Mouse (Mus musculus): ENCODE data around the gene Utp4. TPM values are rescaled to one million over a fixed set of nuclear protein-coding genes. Genes with fewer than 3 reads are reported as not detected.
"Not testable (repeated sequence)": the region's sequence is repeated elsewhere in the genome, so short reads cannot be mapped to it uniquely, and the experiment has no call there.

Utp4 gene
- total RNA-seq (2014; fragmentation: Nextera tagmentation): 55.7 and 56.0 TPM in 2 replicates
- total RNA-seq (2017): 50.3 and 57.8 TPM in 2 replicates

DNA sequence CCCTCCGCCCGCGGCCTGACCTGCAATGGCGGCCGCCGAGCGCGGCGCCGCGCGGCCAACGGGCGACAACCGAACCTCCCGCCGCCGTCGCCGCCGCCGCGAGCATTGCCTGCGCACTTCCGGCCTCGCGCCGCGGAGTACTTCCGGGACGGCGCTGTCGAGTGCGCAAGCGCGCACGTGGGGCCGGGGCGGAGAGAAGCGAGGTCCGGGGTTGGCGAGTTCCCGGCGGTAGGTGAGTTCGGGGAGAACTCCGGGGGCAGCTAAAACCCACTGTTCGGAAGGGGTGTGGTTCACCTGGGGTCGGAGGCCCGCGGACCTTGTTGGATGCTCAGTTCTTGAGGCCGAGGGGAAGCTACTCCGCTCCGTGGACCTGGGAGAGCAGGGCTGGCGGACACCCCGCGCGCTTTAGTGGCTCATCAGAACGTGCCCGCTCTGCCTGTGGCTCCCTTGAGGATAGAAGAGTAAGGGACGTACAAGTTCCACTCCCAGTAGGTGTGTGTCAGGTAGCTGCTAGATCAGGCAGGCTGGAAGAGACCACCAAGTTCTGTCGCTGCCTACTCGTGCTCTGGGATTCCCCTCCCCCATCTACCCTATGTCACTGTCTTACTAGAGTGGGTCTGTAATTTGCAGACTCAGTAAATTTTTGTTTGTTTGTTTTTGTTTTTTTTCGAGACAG lies at the start of gene Utp4:
Utp4 (plus strand) TSS at position 156 of the 676 bp plus-strand sequence.
- peak; percentile 82 for ATAC-seq (replicated peaks; ENCODE audit: poor library complexity, severe bottlenecking)

DNA sequence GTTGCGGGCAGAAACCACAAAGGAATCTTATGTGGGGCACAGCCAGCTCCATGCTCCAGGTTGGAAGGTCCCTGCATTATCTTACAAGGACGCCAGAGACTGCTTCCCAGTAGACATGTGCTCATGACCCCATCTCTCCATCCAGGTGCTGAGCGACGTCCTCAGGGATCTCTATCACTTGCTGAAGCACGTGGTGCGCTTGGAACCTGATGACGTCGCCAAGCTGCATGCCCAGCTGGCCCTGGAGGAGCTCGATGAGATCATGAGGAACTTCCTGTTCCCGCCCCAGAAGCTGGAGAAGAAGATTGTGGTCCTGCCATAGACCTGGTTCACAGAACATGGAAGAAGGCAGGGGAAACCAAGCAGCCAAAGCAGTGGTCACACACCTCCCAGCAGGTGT lies 43.4 kb upstream of the Utp4 start:
- ATAC-seq (replicated peaks; ENCODE audit: poor library complexity, severe bottlenecking): no peak

DNA sequence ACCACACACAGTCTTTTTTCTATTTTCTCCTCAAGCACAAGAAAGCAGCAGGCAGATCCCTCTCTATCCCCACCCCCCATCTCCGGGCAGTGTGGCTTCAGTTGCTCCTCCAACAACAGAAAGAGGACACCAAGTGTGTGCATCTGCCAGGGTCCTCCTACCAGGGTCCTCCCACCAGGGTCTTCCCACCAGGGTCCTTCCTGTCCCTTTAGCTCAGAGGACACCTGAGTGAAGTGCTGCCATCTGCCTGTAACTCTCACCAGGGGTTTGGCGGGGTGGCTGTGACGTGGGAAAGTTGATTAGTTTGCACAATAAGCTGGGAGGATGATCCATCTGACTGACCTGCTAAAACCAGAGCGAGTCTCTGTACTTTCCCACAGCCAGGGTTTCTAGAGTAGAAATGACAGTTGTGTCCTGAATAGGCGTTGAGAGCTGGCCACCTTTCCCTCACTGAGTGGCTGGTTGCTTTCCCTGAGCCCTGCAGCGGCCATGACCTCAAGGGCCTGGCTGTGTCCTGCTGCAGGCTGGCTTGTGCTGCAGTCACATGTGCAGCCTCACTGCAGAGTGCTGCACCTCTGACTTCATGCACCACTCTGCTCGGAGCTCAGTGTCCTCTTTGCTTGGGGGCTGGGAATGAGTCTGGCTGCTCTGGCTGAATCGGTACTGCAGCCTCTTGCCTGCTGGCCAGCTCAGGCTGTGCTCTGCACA lies 38.7 kb upstream of the Utp4 start:
- ATAC-seq (replicated peaks; ENCODE audit: poor library complexity, severe bottlenecking): peak; percentile 10; the same call in 1 of the 2 replicates

DNA sequence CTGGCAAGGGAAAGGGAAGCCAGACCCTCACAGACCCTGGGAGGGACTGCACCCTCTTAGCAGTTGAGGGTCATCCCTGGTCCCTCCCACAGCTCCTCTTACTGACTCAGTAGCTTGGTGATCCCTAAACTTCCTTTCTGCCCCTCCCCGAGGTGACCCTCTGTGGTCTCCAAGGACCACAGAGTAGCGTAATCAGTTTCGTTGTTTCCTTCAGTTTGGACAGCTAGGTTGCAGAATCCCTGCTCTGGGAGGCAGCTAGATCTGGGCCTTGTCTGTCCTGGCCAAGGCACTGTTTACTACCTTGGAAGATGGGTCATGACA lies 38.2 kb upstream of the Utp4 start:
- ATAC-seq (replicated peaks; ENCODE audit: poor library complexity, severe bottlenecking): peak; percentile 78

DNA sequence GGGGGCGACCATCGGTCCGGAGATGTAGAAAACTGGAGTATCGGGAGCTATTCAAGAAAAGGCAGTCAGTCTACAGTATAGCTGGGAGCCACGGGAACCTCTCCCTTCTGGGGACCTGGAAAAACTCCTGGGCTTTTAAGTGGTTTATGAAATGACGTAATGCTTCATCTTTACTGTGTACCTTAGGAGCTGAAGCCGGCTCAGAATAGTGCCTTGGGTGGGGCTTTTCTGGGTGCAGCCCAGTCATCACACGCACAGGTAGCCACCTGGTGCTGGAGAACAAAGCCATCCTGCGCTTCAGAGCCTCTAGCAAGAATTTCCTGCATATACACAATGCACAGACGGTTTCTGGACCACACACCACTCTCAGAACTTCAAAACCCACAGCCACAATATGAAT lies 30.6 kb upstream of the Utp4 start:
- no peak for ATAC-seq (replicated peaks; ENCODE audit: poor library complexity, severe bottlenecking)

DNA sequence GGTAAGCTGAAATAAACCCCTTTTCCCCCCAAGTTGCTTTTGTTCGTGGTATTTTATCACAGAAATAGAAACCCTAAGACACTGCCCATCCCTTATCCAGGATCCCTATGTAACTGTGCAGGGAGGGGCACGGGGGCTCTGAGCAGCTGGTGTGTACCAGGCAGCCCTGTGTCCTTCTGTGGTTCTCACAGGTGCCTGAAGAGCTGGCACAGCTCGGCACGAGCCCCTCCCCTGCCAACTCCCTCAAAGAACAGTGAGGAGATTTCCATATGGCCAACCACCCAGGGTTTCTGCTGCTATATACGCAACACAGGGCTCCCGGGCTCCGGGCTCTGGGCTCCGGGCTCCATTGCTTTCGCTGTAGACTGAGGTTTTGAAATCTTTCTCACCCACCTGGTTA lies 28.1 kb upstream of the Utp4 start:
- no peak for ATAC-seq (replicated peaks; ENCODE audit: poor library complexity, severe bottlenecking)

DNA sequence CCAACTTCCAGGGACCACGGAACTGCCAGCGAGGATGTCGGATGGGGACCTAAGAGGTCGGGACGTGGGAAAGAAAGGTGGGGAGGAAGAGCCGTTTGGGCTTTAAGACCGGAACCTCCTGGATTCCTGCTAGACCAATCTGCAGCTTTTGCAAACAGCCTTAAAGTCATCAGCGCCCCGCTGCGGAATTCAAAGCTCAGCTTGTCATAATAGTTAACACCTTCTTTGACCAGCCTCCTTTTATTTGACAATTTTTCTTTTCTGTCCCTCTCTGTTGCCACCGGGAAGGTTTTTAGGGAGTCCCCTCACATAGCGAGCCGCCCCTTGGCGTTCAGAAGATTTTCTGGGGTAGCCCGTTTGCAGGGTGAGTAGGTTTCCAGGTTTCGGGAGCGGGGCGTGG lies 23.4 kb upstream of the Utp4 start, which contains the start of gene Has3:
Has3 (plus strand) TSS at position 192 of the 400 bp plus-strand sequence.
- no peak for ATAC-seq (replicated peaks; ENCODE audit: poor library complexity, severe bottlenecking)

DNA sequence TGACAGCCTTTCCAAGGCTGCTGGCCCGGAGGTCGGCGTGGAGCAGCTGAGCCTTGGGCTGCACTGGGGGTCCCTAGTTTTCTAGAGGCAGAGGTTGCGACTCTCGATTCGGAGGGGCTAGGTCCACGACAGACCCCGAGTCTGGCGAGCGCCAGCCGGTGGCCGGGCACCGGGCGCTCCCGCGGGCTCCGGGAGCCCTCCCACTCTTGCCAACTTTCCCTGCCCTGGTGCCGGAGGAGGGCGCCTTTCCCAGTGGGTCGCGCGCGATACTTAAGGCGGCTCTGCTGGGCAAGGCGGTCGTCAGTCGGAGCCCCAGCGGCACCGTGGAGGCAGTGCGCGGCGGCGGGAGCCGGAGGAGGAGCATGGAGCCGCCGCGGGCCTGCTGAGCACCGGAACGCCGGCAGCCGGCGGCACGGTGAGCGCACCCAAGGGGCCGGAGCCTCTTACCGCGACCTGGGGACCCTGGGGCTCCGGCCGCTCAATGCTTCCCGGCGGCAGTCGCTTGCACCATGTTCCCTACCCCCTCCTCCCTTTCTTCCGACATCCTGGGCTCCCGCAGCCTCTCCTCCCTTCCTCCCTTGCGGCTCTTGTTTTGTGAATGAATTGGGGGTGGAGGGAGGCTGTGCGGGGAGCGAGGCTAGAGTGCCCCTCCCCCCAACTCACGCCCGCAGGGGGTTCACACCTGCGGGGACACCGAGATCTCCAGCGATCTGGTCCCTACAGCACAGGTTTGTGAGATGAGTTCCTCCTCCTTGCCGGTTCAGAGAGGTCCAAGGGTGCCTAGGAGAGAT lies 22.7 kb upstream of the Utp4 start:
- ATAC-seq (replicated peaks; ENCODE audit: poor library complexity, severe bottlenecking): peak; percentile 52

DNA sequence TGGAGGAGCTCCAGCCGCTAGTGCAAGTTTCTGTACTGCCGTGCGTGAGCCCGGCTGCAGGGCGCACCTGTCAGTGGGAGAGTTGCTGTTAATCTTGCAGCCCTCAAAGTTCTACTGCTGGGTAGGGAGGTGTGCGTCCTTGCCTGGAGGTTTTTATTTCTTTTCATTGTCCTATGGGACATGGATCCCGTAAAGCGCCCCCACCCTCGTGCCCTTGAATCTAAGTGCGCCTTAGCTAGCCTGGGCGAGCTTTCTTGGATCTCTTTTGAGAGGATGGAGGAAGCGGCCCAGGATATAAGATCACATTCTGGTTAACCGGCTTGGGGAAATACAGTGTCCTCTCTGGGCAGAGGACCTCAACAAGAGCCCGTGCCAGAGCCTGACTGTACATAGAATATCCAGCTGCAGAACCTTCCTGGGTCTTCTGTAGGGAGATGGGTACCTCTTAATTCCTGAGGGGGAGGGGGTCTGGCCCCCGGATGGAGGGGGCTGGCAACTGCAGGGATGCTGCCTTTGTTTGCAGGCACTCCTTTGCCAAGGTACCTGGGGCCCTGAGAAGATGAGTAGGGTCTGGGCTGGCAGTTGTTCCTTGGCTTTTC lies 22.0 kb upstream of the Utp4 start:
- no peak for ATAC-seq (replicated peaks; ENCODE audit: poor library complexity, severe bottlenecking)

DNA sequence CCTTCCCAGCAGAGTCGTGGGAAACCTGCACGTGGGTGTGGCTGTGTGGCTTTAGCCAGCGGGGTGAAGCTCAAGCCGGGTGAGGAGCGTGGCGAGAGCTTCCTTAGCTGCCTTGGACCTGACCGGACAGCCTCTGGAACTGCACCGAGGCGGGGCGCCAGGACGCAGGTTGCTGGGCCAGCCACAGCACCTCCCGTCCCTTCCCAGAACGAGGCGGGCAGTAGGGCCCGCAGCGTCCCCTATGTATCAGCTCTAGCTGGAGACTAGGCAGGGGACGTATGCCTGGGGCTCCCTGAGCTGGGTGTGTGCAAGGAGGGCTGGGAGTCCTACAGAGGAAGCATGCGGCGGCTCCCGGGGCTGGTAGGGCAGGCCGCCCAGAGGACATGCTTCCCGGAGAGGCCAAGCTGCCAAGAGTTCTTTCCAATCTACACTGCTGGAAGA lies 21.5 kb upstream of the Utp4 start:
- ATAC-seq (replicated peaks; ENCODE audit: poor library complexity, severe bottlenecking): peak; percentile 42

DNA sequence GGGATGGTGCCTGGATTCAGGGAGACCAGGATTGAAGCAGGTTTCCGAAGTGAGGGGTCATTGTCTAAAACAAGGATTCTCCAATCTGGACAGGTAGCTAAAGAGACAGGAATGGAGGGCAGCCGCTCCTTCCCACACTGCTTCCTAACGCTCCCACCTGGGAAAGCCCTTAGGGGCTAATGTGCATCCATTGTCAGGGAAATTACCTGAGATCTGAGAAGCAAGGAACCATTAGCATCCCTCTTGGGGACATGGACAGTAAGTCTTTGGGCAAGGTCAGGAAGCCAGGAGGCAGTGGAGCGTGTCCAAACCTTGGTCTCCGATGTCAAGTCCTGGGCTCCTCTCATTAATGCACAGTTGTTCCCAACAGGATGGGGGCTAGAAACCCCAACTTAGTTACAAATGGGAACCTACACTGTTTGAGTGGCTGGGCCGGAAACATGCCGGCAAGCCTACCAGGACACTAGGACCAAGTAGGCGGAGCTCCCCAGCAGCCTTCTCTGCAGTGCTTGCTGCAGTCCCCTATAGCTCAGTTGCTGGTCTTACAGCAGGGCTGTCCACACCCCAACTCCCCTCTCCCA lies 20.9 kb upstream of the Utp4 start:
- no peak for ATAC-seq (replicated peaks; ENCODE audit: poor library complexity, severe bottlenecking)

DNA sequence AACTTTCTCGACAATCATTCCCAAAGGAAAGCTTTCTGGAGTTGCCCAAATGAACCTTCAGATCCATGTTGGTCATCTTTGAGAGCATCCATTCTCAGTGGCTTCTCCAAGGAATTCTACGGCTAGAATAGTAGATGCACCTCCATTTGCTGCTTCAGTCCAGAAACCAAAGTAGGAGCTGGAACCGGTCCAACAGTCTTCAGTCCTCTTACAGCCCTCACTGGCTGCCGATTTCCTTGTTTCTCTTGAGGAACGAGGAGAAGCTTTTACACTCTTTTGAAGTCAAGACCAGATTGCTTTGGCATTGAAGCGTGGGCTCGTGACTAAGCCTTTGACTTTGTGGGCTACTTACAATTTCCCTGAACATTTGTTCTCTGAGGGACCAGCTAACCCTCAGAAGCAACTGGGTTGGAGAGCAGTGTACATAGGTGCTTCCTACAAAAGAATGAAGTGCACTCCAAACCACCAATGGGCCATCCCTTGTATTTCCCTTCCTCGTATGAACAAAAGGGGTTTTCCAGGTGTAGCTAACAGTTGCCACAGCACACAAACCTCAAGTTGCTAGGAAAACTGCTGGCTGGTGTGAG lies 13.2 kb upstream of the Utp4 start:
- ATAC-seq (replicated peaks; ENCODE audit: poor library complexity, severe bottlenecking): no peak

DNA sequence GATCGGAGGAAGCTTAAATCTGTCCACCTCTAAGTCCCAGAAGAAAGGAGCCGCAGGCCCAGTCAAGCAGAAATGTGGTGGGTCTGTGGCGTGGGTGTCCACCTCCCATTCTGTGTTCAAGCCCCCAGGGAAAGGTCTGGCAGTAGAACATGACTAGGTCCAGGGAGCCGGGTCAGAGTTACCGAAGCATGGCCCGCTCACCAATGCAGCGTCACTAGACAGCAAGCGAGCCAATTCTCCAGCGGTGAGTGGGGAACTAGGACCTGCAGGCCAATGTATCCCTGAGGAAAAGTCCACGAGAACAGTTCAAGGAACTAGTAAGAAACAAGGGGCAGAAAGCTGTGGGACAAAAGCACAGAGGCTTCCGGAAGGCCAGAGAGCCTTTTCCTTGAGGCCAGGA lies 9.3 kb upstream of the Utp4 start:
- not testable (repeated sequence) for ATAC-seq (replicated peaks; ENCODE audit: poor library complexity, severe bottlenecking)

DNA sequence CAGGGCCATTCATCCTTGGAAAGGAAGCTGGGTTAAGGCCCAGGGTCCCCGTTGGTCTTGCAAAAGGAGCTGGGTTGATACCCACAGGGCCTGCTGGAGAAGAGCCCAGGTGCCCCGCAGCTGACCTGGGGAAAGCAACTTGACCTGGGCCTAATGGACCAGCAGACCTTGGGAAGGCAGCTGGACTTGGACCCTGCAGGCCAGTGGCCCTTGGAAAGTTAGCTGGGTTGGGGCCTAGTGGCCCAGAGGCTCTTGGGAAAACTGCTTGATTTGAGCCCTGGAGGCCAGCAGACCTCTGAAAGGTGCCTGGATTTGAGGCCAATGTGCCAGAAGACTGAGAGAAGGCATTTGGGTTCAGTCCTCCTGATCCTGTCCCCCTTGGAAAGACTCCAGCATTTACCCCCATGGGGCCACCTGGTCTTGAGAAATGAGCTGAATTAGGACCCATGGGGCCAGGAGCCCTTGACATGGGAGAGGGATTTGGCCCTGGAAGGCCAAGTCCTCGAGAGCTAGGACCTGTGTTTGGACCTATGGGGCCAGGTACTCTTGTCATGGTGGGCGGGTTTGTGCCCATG lies 8.5 kb upstream of the Utp4 start:
- ATAC-seq (replicated peaks; ENCODE audit: poor library complexity, severe bottlenecking): not testable (repeated sequence)

DNA sequence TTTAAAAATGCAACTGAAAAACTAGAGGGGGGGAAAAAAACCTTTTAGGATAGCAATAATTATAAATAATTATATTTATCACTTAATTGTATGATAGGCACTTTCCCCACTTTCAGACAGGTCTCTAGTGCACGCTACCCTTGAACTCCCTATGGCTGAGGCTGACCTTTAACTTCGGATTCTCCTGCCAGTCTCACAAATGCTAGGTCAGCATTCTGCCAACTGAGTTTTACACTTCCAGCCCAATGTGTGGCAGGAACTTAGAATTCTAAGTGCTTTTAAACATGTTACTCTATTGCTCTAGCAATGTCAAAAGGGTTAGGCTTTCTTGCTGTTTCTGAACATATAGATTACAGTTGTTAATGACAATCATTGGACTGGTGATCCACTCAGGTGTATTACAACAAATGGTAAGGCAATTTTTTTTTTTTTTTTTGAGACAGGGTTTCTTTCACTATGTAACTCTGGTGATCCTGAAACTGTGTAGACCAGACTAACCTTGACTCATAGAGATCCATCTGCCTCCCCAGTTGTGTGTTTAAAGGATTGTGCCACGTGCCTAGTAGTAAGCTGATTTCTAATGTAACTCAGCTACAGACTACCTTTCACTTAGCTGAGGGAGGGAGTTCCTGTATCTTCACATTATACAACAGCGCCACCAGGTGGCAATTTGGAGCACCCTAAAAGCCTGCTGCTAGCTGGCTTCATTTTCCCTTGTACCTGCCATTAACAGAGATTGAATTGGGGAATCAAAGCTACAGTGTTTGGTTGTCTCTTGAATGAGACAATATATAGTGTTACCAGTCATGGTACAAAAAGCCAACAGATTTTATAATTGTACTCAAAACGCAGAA lies 5.9 kb upstream of the Utp4 start:
- ATAC-seq (replicated peaks; ENCODE audit: poor library complexity, severe bottlenecking): peak; percentile 84

DNA sequence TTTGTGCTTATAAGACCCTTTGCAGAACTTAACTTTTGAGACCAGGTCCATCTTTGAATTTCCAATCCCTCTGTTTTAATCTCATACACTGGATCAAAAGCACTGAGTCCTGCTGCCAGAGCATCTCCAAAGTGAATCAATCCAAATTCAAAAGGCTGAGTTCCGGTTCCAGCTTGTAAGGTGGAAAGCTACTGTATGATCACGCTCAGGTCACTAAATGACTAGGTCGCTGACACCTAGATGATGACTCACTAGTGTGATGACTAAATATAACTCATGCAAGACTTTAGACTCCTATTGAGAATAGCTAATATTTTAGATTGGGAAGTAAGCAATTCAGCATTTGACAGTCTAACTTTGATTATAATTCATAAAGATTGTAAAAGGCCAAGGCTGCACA lies 4.6 kb upstream of the Utp4 start:
- no peak for ATAC-seq (replicated peaks; ENCODE audit: poor library complexity, severe bottlenecking)

DNA sequence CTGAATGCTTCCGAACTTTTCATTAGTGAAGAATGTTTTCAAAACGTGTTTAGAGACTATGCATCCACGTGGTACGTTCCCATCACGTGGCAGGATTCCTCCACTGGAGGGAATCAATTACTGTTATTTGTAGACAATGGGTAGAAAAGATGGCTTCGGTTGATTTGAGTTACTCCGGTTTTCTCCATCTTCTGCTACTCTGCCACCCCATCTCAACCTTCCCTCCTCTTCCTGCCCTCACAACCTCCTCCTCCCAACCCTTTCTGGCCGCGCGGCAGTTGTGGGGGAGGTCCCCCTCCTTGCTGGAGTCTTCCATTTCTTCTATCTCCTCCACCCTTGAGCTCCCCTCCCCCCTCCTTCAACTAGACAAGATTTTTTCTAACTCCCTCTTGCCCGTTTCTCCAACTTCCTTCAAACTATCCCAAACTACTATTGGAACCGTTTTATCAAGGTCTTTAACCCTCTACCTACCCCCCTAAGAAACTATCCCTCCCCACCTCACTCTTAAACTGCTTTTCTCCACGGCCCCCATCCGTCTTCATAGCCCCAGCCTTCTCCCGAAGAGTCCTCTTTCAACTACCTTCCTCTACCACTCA lies 1.1 kb upstream of the Utp4 start:
- ATAC-seq (replicated peaks; ENCODE audit: poor library complexity, severe bottlenecking): peak; percentile 31

DNA sequence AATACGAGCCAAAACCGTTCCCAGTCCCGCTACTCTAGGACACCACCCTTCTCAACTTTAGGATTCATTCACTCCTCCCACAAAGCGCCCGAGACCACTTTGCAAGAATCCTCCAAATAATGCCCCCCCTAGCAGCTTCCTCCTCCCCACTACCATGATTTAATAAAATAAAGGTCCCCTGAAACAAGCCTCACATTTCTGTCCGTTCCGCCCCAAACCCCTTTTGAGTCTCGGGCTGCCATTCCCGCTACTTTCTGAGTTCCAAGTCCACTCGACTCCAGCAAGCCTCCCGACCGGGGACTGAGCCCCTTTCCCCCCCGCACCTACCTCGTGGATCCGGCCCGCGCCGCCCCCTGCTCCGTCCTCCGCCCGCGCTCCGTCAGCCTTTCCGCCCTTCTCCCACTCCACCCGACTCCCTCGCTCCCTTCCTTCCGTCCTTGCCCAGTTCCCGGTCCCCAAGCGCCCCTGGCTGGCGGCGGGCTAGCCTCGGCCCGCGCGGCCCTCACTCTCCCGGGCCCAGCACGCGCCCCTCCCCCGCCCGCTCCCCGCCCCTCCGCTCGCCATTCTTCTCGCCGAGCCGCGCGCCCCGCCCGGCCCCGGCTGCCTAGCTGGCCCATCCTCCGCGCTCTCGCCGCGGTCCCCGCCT lies 507 bp upstream of the Utp4 start:
- ATAC-seq (replicated peaks; ENCODE audit: poor library complexity, severe bottlenecking): peak; percentile 62
